Mouse (Mus musculus) thymus, adult 2 months (tissue): ENCODE measurements around the gene Wrnip1. TPM values are rescaled to one million over a fixed set of nuclear protein-coding genes. Genes with fewer than 3 reads are reported as not detected.

Experiments
- DNase-seq: peaks from one replicate; pipeline ENCODE4 v3.0.0; 2021
- H3K27ac ChIP-seq: fragments of 200-500 bp; 2 replicates; pipeline ENCODE4 v1.5.1; 2012; ENCODE audit warnings: low read length, control low read depth; ENCODE audit not compliant: control insufficient read depth, insufficient read depth
- H3K27me3 ChIP-seq: fragments of 200-500 bp; 2 replicates; pipeline ENCODE4 v1.6.1; 2012; ENCODE audit warnings: mild to moderate bottlenecking, low read length, moderate library complexity, mixed read lengths; ENCODE audit not compliant: control insufficient read depth, insufficient read depth
- H3K36me3 ChIP-seq: fragments of 200-500 bp; 2 replicates; pipeline ENCODE4 v1.6.1; 2012; ENCODE audit warnings: mild to moderate bottlenecking, low read length, moderate library complexity; ENCODE audit not compliant: control insufficient read depth, insufficient read depth
- H3K4me1 ChIP-seq: fragments of 200-500 bp; replicated peaks from 2 replicates; pipeline ENCODE4 v1.6.1; 2012; ENCODE audit warnings: low read length; ENCODE audit not compliant: control insufficient read depth, insufficient read depth
- H3K4me3 ChIP-seq: fragments of 200-500 bp; 2 replicates; pipeline ENCODE4 v1.5.1; 2012; ENCODE audit warnings: mild to moderate bottlenecking, low read length, control low read depth, moderate library complexity; ENCODE audit not compliant: control insufficient read depth, insufficient read depth
- CTCF ChIP-seq: fragments of 200-500 bp; IDR thresholded peaks from 2 replicates; pipeline ENCODE4 v1.5.1; 2012; ENCODE audit warnings: mild to moderate bottlenecking, control low read depth, low read length, moderate library complexity, borderline replicate concordance; ENCODE audit not compliant: control insufficient read depth, poor library complexity, insufficient read depth; ENCODE audit errors: extremely low read depth
- POLR2A ChIP-seq: fragments of 200-500 bp; IDR thresholded peaks from 2 replicates; pipeline ENCODE4 v1.6.1; 2012; ENCODE audit warnings: mild to moderate bottlenecking, low read length, control low read depth, moderate library complexity; ENCODE audit not compliant: control insufficient read depth, poor library complexity, insufficient read depth; ENCODE audit errors: extremely low read depth
- WGBS: fragments of 180-500 bp; shearing (Covaris S2); methylation state at CpG from one replicate; pipeline ENCODE4 v1.1.7; 2018; 5-methylcytosine and 5-hydroxymethylcytosine counted together
- polyA plus RNA-seq: library from polyadenylated mRNA; depleted of rRNA; stranded (reverse); fragments of >200 nt; gene quantifications from 2 replicates; pipeline ENCODE4 v1.2.3, GENCODE M21; 2012

Wrnip1 gene
- polyA plus RNA-seq, 1 experiment = 61.7 TPM

DNA sequence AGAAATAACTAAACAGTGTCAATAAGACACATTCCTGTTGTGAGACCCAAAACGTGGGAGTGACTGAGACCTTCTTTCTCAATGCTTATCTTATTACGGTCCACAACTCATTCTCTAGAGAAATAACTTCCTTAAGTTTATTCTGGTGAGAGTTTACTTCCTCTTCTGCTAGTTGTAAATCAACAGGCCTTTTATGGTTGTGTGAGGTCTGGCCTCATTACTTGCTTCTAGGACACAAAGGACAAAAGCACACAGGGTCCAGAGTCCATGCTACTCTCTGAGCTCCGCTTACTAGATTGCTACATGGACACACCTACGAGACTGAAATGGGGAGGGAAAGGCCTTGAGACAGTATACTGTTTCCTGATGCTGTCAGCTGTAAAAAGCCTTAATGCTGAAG lies 47.3 kb downstream of the Wrnip1 start:
- TF ChIP-seq POLR2A (no peak), CTCF (no peak)
- Histone ChIP-seq H3K4me3 (no peak overlapping the region), H3K36me3 (no peaks in the 10 kb centered on the region), H3K4me1 (peaks cover 6% of the 10 kb centered on the region; the same call in 1 of the 2 replicates), H3K27ac (no peak overlapping the region), H3K27me3 (no peaks in the 10 kb centered on the region)
- WGBS = 28% methylated on average over 4 of the region's 4 CpGs
- DNase-seq = no peak

DNA sequence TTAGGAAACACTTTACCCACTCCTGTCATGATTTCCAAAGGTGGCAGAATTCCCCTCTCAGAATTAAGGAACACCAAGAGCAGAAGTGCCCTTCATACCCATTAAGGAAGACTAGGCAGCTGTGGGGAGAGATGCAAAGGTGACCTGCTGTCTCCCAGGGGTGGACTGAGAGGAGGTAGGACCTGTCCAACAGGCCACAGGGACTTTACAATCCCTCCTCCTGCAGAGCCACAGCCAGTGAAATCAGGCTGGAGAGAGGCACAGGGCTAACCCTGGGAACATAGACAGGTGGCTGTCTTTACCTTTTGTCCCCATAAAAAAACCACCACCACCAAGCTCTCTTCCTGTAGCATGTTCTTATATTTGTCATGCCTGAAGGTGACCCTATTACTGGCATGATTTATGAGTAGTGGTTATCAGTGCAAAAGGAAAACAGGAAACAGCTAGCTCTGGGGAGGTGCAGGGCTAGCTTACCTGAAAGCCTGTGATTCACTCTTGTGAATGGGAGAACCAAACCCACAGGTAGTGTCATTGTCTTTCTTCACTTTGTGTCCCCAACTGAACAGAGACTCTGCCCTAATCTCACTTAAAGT lies 47.8 kb downstream of the Wrnip1 start:
- TF ChIP-seq CTCF (no peak), POLR2A (no peak)
- peaks cover 6% of the 10 kb centered on the region; the same call in 1 of the 2 replicates for H3K4me1 ChIP-seq

DNA sequence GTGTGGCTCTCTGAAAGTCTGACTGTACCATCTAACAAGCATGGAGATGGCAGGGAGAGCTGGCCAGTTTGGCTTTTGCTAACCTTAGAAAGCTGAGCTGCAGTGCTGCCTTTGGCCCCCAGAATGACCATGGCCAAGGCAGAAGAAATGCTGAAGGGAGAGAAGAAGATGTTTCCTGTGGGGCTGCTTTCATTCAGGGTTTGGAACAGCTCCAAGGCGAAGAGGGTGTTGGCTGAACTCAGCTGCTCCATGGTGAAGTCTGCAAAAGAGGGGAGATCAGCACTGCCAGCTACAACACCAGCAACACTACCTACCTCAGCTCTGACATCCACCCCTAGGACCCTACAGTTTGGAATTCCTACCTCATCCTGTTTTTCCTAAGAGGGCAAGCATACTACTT lies 48.3 kb downstream of the Wrnip1 start:
- WGBS = 26% methylated on average over 1 of the region's 1 CpGs
- H3K4me1 ChIP-seq = peaks cover 6% of the 10 kb centered on the region; the same call in 1 of the 2 replicates
- DNase-seq = no peak
- no peaks in the 10 kb centered on the region for H3K27me3 ChIP-seq
- no peaks in the 10 kb centered on the region for H3K36me3 ChIP-seq
- TF ChIP-seq POLR2A (no peak), CTCF (no peak)
- no peak overlapping the region for H3K4me3 ChIP-seq
- H3K27ac ChIP-seq = no peak overlapping the region

More for the DNA sequence above, 47.8 kb downstream of the Wrnip1 start:
- no peak for DNase-seq
- Histone ChIP-seq H3K27ac (no peak overlapping the region), H3K36me3 (no peaks in the 10 kb centered on the region), H3K4me3 (no peak overlapping the region), H3K27me3 (no peaks in the 10 kb centered on the region)

DNA sequence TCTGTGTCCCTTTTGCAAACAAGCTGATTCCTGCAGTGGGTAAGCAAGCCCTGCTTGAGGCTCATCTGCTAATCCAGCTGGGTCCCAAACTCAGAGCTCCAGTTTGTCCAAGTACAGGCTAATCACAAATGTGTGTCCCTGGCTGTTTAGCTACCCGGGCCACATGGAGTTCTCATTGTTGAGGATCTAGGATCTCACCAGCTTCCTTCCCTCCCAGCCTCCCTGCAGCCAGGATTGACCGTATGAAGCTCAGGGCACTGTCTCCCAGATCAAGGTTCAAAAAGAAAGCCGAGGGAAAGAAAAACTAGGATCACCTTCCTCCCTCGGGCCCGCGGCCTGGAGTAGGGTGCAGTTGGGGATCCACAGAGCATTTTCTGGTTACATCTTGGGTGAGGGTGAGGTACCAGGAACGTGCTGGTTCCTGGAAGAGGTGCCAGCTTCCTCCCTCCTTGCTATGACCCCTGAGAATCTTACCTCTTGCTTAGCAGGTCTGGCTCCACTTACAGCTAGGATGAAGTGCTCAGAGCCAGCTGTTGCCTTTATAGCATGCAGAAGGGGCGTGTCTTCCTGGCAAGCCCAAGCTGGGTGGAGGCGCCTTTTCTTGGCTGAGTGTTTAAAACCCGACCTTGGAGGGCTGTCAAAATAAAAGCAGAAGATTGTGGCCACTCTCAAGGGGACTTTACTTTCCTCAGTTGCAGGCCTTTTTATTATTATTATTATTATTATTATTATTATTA lies 49.0 kb downstream of the Wrnip1 start, which contains the start of gene Serpinb1a:
TSS of gene Serpinb1a (minus strand) at position 518 of the 737 bp plus-strand sequence.
- no peak for DNase-seq
- no peak within 1 kb of the TSS for H3K27ac ChIP-seq
- TF ChIP-seq CTCF (no peak), POLR2A (no peak)
- no peak within 1 kb of the TSS for H3K4me3 ChIP-seq
- no peaks in the 10 kb centered on the region for H3K36me3 ChIP-seq
- 15% methylated on average over 10 of the region's 10 CpGs for WGBS
- H3K27me3 ChIP-seq = no peaks in the 10 kb centered on the region
- H3K4me1 ChIP-seq = peaks cover 6% of the 10 kb centered on the region; the same call in 1 of the 2 replicates

DNA sequence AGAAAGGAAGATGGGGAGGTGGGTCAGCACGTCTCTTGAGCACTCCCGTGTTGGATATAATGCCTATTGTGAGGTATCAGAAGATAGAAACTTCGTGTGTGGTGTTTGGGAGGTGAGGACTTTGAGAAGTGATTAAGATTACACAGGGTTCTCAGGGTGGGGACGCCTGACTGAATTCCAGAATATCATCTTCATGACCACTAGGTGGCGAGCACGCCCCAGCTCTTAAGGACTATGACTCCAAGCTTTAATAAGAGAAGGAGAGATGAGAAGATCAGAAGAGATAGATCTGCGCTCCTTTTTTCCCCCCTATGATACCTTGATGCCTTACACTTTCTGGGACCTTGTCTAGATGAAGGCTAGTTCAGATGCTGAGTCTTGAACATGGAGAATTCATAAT lies 50.1 kb downstream of the Wrnip1 start:
- Histone ChIP-seq H3K4me3 (no peak overlapping the region), H3K4me1 (peaks cover 6% of the 10 kb centered on the region; the same call in 1 of the 2 replicates), H3K36me3 (no peaks in the 10 kb centered on the region), H3K27me3 (no peaks in the 10 kb centered on the region), H3K27ac (no peak overlapping the region)
- TF ChIP-seq POLR2A = no peak
- no peak for TF ChIP-seq CTCF
- 8% methylated on average over 7 of the region's 7 CpGs for WGBS
- DNase-seq = peak; percentile 38

DNA sequence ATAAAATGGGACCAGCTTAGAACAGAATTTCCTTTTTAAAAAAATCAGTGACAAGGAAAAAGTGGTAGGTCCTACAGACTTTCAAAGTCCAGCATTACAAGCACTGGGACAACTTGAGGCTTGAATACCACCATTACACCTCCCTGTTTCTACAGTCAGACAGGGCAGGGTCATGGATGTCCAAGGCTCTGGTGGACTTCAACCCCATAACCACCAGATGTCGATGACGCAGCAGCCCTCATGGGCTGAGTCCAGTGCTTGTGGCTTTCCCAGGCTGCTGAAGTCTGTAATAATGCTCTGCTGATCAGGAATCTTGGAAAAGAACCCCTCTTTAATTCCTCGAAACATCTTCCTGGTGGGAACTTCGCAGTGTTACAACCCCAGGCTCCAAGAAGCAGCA lies 50.7 kb downstream of the Wrnip1 start:
- H3K36me3 ChIP-seq = no peaks in the 10 kb centered on the region
- TF ChIP-seq CTCF (no peak), POLR2A (no peak)
- 96% methylated on average over 4 of the region's 4 CpGs for WGBS
- H3K27me3 ChIP-seq = no peaks in the 10 kb centered on the region
- DNase-seq = no peak
- peaks cover 6% of the 10 kb centered on the region; the same call in 1 of the 2 replicates for H3K4me1 ChIP-seq
- H3K27ac ChIP-seq = no peak overlapping the region
- no peak overlapping the region for H3K4me3 ChIP-seq
